Mouse (Mus musculus) G1E (cell line): Measurements from ENCODE around the gene Cd59b.

Source experiments
- CTCF ChIP-seq: IDR thresholded peaks from 2 replicates; pipeline ENCODE4 v1.5.1; 2012; ENCODE audit warnings: low read depth, low read length, inconsistent platforms, mixed read lengths
- GATA1 ChIP-seq: IDR thresholded peaks from 2 replicates; pipeline ENCODE4 v1.6.1; 2012; ENCODE audit warnings: borderline replicate concordance, low read length, inconsistent platforms, mixed read lengths
- POLR2AphosphoS5 ChIP-seq: IDR thresholded peaks from 2 replicates; pipeline ENCODE4 v1.6.1; 2012; ENCODE audit warnings: low read depth, low read length, inconsistent platforms; ENCODE audit not compliant: insufficient replicate concordance
- TAL1 ChIP-seq: conservative IDR thresholded peaks from 2 replicates; pipeline ENCODE4 v1.6.1; 2012; ENCODE audit warnings: low read depth, low read length, inconsistent platforms, mixed read lengths

DNA sequence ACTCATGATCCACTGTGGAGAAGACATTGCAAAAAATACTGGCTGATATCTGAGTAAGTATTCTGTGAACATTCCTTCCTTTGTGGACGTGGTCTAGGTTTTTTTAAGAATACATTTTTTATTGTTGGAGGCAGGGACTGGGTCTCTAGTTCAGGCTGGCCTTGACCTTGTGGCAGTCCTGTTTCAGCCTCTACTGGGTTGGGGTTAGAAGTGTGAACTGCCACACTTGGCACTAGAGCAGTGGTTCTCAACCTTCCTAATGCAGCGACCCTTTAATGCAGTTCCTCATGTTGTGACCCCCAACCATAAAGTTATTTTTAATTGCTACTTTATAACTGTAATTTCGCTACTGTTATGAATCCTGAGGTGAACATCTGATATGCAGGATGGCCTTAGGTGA, 39.3 kb upstream of the Cd59b start:
- TF ChIP-seq GATA1 (no peak), CTCF (no peak), TAL1 (no peak), POLR2AphosphoS5 (no peak)
